Mouse (Mus musculus): ENCODE results near the gene Bola1.
A peak's percentile ranks its signal among the peaks of the same experiment; 100 is the strongest.
"Not testable (repeated sequence)": the region's sequence is repeated elsewhere in the genome, so short reads cannot be mapped to it uniquely, and the experiment has no call there.

The Bola1 gene

DNA sequence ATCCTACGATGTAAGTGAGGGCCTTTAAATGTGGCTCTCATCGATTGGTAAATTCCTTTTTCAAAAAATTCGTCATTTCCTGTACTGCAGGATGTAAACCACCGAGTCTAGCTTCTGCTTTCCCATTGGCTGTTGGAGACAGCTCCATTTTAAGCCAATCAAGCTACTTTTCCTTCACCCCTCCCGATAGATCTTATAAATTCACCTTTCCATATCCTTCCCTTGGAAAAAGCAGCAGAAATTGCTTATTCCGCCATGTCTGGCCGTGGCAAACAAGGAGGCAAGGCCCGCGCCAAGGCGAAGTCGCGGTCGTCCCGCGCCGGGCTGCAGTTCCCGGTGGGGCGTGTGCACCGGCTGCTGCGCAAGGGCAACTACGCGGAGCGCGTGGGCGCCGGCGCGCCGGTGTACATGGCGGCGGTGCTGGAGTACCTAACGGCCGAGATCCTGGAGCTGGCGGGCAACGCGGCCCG lies at the start of gene Bola1, which contains the start of gene Hist2h2ab:
TSS of gene Bola1 (minus strand) at position 49 of the 470 bp plus-strand sequence.
TSS of gene Hist2h2ab (plus strand) at position 205 of the 470 bp plus-strand sequence.
- peak; percentile 79 for DNase-seq (ENCODE audit: low spot score)

DNA sequence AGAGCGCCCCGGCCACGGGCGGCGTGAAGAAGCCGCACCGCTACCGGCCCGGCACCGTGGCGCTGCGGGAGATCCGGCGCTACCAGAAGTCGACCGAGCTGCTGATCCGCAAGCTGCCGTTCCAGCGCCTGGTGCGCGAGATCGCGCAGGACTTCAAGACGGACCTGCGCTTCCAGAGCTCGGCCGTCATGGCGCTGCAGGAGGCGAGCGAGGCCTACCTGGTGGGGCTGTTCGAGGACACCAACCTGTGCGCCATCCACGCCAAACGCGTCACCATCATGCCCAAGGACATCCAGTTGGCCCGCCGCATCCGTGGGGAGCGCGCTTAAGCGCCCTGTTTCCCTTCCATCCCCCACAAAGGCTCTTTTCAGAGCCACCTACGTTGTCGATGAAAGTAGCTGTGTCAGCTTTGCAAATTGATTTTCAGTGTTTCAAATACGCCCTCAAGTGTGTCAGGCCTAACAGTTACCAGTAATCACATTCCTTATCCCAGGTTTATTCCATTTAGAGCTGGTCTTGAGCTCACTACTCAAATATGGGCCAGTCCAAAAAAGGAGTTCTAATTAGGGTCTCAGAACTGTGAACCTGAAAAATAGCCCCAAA lies 49.4 kb upstream of the Bola1 start:
- not testable (repeated sequence) for DNase-seq (ENCODE audit: low spot score)

DNA sequence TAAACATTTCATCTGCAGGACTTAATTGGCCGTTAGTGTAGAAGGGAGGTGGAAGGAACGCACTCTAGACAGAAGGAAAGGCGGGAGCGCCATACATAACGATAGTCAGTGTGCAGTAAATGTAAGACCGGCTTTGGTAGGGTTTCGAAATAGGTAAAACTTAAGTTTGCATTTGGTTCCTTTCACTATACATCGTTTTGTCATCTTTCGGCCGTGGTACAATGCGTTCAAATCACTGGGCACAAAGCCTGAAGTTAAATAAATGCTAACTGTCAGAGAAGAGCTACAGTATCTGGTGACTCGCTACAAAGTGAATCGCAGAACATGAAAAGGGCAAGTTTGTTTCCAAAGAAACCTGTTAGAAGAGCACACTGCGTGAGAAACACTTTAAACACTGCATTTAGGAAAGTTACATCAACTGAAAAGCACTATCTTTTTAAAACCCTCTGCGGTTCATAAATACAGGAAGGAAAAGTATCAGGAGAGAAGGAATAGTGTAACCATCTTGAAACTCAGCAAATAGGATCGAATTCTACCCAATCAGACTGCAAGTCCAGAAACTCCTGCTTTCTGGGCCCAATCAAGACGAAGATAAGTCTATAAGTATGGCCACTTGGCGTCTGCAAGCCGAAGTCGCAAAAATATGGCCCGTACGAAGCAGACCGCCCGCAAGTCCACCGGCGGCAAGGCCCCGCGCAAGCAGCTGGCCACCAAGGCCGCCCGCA lies 48.7 kb upstream of the Bola1 start, which contains the start of gene Hist2h3b:
TSS of gene Hist2h3b (plus strand) at position 604 of the 725 bp plus-strand sequence.
- peak; percentile 82 for DNase-seq (ENCODE audit: low spot score)

DNA sequence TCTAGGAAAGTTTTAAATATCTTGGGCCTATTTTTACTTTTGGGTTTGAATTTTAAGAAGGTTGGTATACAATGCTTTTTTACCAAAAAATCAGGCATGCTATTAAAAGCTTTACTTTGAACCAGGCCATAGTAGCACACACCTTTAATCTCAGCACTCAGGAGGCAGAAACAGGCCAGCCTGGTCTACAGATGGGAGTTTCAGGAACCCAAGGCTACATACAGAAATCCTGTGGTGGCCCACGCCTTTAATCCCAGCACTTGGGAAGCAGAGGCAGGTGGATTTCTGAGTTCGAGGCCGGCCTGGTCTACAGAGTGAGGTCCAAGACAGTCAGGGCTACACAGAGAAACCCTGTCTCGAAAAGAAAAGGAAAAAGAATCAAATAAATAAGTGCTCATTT lies 48.0 kb upstream of the Bola1 start:
- DNase-seq (ENCODE audit: low spot score), result no peak

DNA sequence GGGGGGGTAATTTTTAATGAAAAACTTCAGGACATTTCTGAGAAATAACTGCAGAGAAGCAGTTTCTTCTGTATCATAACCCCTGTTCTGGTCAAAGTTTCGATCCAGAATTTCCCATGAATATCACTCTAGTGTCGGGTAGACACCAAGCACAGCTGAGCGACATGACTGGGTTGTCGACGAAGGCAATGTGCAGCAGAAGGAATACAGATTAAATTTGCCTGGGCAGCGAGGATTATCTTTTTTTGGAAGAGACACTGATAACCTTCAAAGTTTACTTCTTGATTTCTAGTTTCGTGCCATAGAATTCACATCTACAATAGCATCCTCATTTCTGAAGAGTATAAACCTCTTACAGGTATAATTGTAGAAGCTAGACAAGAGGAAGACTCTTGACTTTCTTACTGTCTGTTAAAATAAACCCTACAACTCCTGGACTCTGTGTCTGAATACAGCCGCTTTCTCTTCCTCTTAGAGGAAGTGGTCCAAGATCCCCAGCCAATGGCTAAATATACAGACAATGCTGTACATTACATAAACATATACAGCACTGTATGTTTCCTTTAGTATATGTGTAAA lies 46.7 kb upstream of the Bola1 start:
- no peak for DNase-seq (ENCODE audit: low spot score)

DNA sequence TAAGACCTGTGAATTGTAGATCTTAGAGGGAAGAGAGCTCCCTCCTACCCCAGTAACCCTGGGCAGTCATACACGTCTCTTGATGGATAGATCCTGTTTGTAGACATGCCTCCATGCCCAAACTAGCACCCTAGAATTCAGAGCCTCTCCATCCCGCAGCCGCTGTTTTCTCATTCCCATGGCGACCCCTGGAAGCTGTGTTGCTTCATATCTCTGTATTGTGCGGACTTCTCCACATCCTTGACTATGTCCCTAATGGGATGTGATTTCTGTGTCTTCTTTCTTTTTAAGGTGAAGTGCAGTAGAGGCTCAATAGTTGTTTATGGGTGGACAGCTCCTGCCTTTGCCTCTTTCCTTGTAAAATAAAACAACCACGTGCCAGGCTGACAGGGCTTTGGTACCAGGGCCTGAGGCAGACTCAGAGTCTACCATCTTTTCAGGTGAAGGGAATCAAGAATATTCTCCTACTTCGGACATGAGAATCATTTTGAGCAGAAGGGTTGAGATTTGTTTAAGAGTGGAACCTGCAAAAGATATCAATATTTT lies 45.0 kb upstream of the Bola1 start:
- no peak for DNase-seq (ENCODE audit: low spot score)

DNA sequence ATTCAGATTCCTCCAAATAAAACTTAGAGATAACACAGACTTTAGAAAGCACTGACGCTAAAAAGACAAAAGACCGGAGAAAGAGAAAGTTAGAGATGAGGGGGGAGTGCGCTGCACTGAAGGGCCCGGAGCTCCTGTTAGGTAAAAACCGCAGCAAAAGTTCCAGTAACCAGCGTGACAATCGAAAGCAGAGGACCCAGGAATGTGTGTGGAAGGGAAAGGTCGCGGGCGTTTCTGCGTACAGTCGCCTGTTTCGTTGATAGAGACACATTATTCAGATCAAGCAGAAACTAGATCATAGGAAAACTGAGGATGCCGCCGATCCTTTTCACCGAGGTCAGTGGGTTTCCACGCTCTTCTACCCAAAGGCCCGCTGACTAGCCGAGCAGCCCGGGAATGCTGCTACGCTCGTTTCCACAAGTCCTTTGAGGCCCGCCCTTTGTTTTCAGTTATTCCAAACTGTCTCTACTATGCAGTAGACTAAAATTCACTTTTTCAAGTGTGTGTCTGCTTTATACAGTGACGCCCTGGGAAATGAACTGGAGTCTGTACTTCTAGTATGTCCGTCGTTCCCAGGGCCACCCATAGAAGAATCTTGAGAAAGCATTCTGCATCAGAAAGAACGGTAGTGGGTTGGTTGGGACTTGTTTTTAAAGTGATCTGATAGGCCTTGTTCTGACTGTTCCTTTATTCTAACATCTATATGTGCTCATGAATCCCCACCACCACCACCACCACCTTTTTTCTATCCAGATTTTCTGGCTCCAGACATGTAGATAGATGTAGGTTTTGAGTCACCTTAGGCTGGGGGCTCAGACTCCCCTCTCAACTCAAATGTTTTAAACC lies 44.3 kb upstream of the Bola1 start:
- DNase-seq (ENCODE audit: low spot score), result peak; percentile 60

DNA sequence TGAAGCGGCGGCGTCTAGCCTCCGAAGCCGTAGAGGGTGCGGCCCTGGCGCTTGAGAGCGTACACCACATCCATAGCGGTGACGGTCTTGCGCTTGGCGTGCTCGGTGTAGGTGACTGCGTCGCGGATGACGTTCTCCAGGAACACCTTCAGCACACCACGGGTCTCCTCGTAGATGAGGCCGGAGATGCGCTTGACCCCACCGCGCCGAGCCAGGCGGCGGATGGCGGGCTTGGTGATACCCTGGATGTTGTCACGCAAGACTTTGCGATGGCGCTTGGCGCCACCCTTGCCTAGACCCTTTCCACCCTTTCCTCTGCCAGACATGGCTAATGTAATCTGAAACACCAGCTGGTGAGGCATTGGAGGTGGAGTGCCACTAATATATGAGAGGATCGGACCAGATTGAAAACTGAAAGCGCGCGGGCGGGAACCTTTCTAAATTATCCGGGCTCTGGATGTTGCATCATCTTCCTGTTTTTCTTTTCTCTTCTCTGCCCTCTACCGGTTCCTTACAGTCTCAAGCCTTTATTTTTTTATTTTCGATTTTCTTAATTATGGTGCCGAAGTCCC lies 43.6 kb upstream of the Bola1 start, which contains the start of gene Hist2h4:
TSS of gene Hist2h4 (minus strand) at position 333 of the 572 bp plus-strand sequence.
- peak; percentile 98 for DNase-seq (ENCODE audit: low spot score)

DNA sequence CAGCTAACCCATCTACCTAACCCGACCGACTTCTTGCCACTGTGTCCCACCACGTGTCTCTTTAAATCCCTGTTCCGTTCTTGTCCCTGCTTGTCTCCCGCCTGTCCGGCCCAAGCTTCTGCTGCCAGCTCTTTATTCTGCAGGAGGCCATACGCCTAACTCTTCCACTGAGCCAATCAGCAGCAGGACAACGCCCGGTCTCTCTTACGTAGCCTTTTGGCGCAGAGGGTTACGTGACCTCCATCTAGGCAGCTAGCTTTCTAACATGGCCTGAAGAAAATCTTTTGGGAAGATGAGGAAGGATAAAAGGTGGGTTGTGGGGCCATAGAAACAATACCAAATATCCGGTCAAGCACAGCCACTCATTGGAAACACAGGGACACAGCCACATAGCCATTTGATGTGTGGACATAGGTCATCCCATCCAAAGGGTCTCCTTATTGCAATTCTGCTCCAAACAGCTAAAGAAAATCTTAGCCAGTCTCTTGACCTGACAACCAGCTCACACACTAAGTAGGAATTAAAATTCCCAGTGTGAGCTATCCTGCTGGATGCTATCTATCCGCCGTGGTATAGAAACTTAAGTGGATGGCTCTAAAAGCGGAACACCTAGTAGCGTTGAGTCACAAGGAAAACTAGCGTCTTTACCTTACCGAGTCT lies 42.8 kb upstream of the Bola1 start:
- DNase-seq (ENCODE audit: low spot score), result peak; percentile 84

DNA sequence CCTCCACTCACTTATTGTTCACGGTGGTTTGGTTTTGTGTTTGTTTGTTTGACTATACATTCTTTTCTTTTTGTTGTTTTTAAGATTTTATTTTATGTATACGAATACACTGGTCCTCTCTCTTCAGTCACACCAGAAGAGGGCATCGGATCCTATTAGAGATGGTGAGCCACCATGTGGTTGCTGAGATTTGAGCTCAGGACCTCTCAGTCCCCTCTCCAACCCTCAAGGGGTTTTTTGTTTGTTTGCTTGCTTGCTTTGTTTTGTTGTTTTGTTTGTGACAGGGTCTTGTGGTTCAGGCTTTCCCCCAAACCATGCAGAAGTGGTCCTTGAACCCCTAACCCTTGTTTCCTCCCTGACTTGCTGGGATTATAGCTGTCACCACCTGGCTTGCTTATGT lies 42.1 kb upstream of the Bola1 start:
- DNase-seq (ENCODE audit: low spot score), result no peak

DNA sequence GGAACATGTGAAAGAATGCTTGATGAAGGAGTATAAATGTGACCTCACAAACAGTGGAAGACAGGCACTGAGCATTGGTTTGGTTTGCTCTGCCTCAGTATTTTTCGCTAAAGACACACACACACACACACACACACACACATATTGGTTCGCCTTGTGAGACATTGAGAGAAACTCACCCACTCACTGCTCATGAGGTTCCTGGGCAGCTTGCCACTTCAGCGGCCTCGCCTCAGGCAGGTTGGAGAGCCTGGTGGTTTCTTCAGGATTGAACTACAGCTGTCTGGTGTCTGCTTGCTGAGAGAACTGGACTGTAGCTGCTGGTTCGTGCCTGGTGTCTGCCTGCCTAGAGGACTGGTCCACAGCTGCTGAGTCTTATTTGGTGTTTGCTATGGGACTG lies 40.7 kb upstream of the Bola1 start:
- DNase-seq (ENCODE audit: low spot score), result no peak

DNA sequence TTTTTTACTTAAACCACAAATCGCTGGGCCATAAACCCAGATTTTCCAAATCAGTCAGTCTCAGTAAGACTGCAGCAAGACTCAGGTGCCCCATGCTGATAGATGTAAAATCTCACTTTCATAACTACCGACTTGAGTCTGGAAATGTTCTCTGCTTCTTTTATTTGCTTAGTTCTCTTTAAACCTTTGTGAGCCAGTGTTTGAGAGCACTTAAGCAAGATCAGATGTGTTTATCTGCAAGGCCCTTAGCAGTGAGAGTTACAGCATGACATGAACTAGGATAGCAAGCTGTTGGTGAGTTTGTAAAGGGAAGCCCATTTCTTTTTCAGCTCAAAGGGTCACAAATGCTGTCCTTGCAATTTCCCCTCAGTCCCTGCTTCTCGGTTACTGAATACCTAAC lies 37.7 kb upstream of the Bola1 start:
- no peak for DNase-seq (ENCODE audit: low spot score)

DNA sequence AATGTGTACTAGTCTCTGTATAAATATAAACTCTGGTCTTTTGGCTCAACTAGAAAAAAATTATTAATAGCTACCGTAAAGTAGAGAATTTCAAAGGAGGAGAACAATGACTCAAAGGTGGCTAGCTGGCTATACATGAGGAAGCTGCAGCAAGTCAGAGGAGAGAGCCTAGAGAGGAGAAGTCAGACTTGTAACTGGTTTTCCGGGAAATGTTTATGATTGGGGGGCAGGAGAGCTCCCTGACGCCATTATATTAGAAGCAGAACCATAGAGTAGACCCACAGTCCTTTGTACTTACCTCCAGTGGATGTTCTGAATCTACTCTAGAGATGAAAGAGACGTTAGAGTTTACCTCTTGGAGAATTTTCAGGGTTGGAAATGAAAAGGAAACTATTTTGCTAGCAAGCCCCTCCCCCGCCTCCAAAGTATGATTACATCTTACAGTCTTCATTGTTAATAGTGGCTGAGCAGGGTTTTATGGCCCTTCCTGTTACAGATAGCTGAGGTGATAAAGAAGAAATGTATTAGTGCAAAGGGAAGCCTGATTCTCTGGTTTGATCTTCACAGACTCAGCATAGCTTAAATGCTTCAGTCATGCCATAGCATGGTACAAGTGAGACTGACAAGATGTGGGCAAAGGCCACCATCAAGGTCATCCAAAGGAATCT lies 36.6 kb upstream of the Bola1 start:
- DNase-seq (ENCODE audit: low spot score), result no peak

DNA sequence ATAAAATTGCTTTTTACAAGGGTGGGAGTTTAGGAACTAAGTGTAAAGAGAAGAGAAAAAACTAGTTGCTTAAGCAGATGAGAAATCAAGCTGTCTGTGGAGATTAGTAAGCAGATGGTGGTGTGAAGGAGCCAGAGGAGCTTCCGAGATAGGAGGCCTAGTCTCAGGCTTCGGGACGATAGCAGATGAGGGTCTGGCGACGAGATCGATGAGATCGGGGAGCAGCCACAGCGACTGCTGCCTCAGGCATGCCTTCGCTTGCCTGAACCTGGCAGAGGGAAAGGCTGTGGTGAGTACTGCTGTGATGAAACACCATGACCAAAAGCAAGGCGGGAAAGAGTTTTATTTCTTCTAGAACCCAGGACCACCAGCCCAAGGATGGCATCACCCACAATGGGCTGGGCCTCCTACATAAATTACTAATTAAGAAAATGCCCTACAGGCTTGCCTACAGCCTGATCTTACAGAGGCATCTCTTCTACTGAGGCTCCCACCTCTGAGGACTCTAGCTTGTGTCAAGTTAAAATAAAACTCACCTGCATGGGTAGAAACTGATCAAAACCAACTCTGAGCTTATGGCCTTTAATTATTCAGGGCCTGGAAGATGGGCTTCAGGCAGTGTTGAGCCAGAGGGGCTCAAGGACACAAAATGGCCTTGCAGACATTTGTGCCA lies 35.3 kb upstream of the Bola1 start:
- DNase-seq (ENCODE audit: low spot score), result no peak

DNA sequence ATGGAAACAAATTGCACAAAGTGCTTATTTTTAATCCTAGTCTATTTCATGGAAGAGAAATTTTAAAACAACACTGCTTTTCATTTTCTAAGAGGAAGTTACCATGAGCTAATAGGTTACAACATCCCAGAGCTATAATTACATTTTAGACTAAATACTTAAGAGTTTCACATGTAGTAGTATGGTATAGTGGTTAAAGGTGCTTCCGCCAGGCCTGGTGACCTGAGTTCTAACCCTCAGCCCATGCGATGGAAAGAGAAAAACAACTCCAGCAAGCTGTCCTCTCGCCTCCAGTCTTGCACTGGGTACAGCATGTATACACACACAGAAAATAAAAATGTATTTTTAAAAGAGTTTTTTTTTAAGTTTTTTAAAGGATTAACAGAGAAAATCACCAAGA lies 32.3 kb upstream of the Bola1 start:
- DNase-seq (ENCODE audit: low spot score), result no peak

DNA sequence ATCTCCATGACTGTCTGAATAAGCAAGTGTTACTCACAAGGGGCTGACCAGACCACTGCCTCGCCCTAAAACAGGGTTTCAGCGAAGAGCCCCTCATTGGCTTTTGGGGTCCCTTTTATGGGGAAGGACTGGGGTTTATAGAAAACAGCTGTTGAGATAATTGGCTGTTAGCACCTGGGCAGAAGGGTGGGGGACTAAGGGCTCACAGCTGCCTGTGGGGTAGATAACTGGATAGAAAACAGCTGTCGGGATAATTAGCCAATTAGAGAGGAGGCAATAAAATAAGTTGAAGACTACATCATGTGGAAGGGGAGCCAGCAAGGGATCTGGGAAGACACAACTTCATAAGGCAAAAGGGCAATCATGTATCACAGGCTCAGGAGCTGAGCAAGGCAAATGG lies 31.4 kb upstream of the Bola1 start:
- DNase-seq (ENCODE audit: low spot score), result no peak

DNA sequence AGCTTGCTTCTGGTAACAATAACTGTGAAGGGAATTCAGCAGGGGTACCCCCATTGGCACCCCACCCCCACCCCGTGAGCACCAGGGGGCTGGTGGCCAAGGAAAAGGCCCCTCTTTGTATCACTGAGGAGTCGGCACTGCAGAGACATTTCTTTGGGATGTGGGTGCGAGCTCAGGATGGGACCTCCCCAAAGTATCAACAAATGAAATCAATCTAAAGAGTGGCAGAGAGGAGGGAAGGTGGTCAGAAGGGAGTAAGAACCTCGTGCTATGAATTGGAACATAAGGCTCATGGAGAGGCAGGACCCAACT lies 29.5 kb upstream of the Bola1 start:
- no peak for DNase-seq (ENCODE audit: low spot score)

DNA sequence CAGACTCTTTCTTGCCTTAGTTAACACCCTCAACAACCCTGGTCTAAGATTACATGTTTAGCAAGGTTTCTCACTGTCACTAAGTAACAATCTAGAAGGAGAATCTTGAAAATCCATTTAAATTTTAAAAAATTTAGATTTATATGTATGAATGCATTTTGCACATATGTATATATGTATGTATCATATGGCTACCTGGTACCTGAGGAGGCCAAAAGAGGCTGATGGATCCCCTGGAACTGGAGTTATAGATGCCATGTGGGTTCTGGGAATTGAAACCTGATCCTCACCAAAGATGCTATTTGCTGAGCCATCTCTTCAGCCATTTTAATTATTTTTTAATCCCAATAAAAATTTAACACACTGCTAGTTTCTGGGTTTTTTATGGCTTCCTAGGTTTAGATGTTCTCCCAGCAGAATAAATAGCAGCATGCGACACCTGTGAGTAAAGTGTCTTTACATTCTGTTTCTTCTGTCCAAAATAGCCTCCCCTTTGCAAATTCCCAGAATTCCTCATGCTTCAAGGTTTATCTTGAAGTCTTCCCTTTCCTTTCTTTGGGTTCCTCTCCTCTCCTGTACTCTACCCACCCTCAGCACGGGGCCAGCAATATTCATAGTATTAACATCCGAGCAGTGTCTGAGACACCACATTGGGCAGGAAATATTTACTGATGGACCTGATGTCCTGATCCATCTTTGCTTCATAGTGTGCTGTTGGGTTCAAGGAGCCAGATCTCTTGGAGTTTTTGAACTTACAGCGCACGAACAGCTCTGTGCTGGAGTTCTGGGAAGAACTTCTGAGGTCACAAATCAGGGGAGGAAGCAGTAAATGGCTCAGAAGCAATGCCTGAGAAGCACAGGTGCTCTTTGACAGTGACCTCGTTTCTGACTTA lies 28.9 kb upstream of the Bola1 start:
- DNase-seq (ENCODE audit: low spot score), result no peak
